Mouse (Mus musculus) naive thymus-derived CD4-positive, alpha-beta T cell, adult 2 months (primary cell): ENCODE data around the gene Mapk8ip2.

ENCODE experiments used
- DNase-seq: peaks from one replicate; pipeline ENCODE4 v3.0.0-alpha.2; 2011; ENCODE audit warnings: low read depth

The Mapk8ip2 gene

GRCm38 (mm10) chr15:89480584-89480983, 26.9 kb downstream of the Mapk8ip2 start:
- DNase-seq = no peak

GRCm38 (mm10) chr15:89488182-89488581, 34.5 kb downstream of the Mapk8ip2 start:
- DNase-seq = no peak

GRCm38 (mm10) chr15:89488611-89489117, 35.0 kb downstream of the Mapk8ip2 start:
- DNase-seq = no peak

GRCm38 (mm10) chr15:89494970-89495369, 41.3 kb downstream of the Mapk8ip2 start:
- DNase-seq = no peak

GRCm38 (mm10) chr15:89496131-89496530, 42.4 kb downstream of the Mapk8ip2 start:
- DNase-seq = no peak

GRCm38 (mm10) chr15:89496841-89497240, 43.1 kb downstream of the Mapk8ip2 start:
- no peak for DNase-seq

- no peak for DNase-seq
Measured at GRCm38 (mm10) chr15:89497391-89498048, 43.8 kb downstream of the Mapk8ip2 start.

GRCm38 (mm10) chr15:89498049-89498960, 44.6 kb downstream of the Mapk8ip2 start:
- peak; percentile 65 for DNase-seq

- no peak for DNase-seq
Measured at GRCm38 (mm10) chr15:89498961-89499688, 45.4 kb downstream of the Mapk8ip2 start, which contains the start of gene Shank3. Gene Shank3, plus strand, starts transcription at chr15:89499623.

GRCm38 (mm10) chr15:89499784-89500220, 46.1 kb downstream of the Mapk8ip2 start:
- DNase-seq = no peak

- DNase-seq = no peak
Measured at GRCm38 (mm10) chr15:89500221-89500791, 46.6 kb downstream of the Mapk8ip2 start.

GRCm38 (mm10) chr15:89501321-89501720, 47.6 kb downstream of the Mapk8ip2 start:
- DNase-seq = no peak

GRCm38 (mm10) chr15:89504838-89505237, 51.1 kb downstream of the Mapk8ip2 start:
- no peak for DNase-seq

- no peak for DNase-seq
Measured at GRCm38 (mm10) chr15:89507751-89508150, 54.0 kb downstream of the Mapk8ip2 start.

GRCm38 (mm10) chr15:89512679-89513078, 59.0 kb downstream of the Mapk8ip2 start:
- DNase-seq = no peak
